Mouse (Mus musculus) liver, adult 2 months (tissue): ENCODE data around the gene Agap1.

Source experiments
- CTCF ChIP-seq: fragments of 200-500 bp; IDR thresholded peaks from 2 replicates; pipeline ENCODE4 v1.5.1; 2011; ENCODE audit warnings: low read depth, low read length, control low read depth
- POLR2A ChIP-seq: fragments of 200-500 bp; IDR thresholded peaks from 2 replicates; pipeline ENCODE4 v1.6.1; 2011; ENCODE audit warnings: low read length, control low read depth; ENCODE audit not compliant: insufficient read depth; ENCODE audit errors: extremely low read depth

DNA sequence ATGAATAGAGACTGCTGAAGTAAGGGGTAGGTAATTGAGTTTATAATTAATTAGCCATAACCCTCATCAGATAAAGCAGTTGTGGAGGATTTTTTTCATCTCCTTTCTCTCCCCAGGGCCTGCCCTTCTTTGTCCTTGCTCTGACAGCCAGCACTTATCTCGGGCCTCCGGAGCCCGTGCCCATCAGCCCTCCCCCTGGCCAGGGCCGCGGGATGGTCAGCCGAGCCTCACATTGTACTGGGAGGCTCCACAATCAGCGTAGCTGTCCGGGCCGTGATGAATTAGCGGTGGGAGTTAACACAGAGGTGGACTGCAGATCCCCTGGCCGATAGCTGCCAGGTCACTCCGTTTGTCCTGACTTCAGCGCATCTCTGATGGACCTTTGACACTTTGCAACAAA, 248.7 kb downstream of the Agap1 start:
- TF ChIP-seq POLR2A: no peak
- TF ChIP-seq CTCF: no peak
